Mouse (Mus musculus) left cerebral cortex, adult 2 months (tissue): ENCODE data around the gene Nup107. TPM values are rescaled to one million over a fixed set of nuclear protein-coding genes. Genes with fewer than 3 reads are reported as not detected.

ENCODE experiments used
- DNase-seq, 2 experiments: peaks; one replicate each; pipeline ENCODE4 v3.0.0; 2021 to 2022; ENCODE audit warnings: low spot score in 2 of 2, mixed read lengths in 1 of 2; ENCODE audit errors: extremely low spot score in 1 of 2
- H3K27ac ChIP-seq: fragments of 200-600 bp; 2 replicates; pipeline ENCODE4 v1.8.1; 2022
- H3K4me3 ChIP-seq: fragments of 200-600 bp; 2 replicates; pipeline ENCODE4 v1.8.1; 2022
- CTCF ChIP-seq: fragments of 200-600 bp; IDR thresholded peaks from 2 replicates; pipeline ENCODE4 v1.8.1; 2022; ENCODE audit warnings: antibody characterized with exemption, mild to moderate bottlenecking, moderate library complexity
- intact Hi-C: fragments of 180-260 bp; cut with DNase I; formaldehyde crosslinking; loops from one replicate; pipeline ENCODE4 v1.15.1; 2025
- total RNA-seq, 2 experiments: library from RNA; stranded (reverse); gene quantifications; 2 replicates each; pipeline ENCODE4 v1.2.3; 2021

Nup107 gene
- total RNA-seq, 2 experiments from 2014 or later, result 13.4 to 15.9 TPM

DNA sequence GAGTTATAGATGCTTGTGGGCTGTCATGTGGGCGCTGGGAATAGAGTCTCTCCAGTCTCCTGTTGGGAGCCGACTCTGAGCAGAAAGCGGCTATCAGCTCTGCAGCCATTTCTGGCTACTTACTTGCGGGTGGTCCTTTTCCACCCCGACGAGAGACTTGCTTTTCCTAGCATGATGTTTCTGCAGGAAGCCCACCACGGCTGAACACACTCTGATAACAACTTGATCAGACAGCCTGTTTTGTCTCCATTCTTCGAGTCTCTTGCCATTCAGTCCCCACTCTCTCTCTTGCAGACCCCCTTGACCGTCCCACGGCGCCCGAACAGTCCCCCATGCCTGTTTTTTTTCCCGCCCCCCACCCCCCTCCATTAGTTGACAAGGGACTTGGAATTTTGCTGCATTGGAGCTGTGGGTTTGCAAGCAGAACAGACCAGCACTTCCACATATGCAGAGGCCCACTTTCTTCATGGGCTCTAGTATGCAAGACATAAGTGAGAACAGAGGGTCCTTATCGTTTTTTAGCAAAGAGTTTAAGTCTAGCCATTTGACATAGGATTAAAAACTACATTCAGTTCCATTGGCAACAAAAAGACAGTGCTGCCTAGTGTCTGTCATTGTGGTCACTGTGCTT, 59.4 kb downstream of the Nup107 start:
- no peak for TF ChIP-seq CTCF
- DNase-seq, result no peak
- H3K4me3 ChIP-seq, result no peak overlapping the region
- no peak overlapping the region for H3K27ac ChIP-seq
- intact Hi-C loops, result no loop called here

DNA sequence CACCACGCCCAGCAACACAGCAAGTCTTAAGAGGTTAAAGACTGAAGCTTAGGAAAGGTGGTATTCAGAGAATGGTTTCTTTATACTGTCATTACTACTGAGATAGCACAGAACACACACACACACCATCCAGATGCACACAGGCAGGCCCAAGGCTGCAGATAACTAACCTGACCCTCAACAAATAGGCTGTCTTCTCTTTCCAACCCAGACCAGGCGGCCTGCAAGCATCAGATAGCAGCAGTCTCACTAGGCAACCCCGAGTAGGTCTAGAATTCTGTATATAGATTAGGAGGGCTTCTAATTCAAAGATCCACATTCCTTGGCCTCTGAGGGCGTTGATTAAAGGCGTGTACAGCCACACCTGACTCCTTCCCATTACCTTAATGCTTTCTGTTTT, 60.3 kb downstream of the Nup107 start:
- intact Hi-C loops, result no loop called here
- Histone ChIP-seq H3K27ac (no peak overlapping the region), H3K4me3 (no peak overlapping the region)
- TF ChIP-seq CTCF, result no peak
- DNase-seq, result no peak

DNA sequence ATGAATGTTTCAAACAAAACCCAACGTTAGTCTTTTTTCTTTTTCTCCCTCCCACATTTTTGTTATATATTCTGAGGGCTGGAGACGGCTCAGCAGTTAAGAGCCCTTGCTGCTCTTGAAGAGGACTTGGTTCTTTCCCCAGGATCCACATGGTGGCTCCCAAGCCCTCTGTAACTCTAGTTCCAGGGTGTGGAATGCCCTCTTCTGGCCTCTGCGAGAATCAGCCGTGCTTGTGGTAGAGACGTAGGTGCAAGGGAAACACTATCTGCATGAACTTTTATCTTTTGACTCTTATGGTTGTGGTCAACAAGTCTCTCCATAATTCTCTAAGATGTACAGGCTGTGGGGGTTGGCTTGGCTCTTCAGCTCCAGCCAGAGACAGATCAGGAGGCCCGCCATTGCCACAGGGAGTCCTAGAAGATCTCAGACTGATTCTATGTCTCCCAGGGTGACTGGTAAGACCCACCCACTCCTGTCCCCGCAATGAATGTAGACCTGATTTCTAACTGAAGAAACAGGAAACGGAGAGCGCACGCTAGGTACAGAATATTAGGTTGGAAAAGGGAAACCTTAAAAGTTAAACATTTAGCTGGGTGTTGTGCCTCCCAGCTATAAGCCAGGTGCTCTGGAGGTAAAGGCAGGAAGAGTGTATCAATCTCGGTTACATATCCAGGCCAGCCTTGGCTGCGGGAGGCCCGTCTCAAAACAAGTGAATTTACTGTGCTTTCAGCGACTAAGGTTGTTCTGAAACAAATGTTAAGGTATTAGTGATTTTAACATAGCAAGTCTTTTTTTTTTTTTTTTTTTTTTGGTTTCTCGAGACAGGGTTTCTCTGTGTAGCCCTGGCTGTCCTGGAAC, 61.0 kb downstream of the Nup107 start:
- DNase-seq, result peak in 1 of 2 experiments; percentile 35
- intact Hi-C loops, result no loop called here
- TF ChIP-seq CTCF, result peak; percentile 60
- Histone ChIP-seq H3K4me3 (no peak overlapping the region), H3K27ac (no peak overlapping the region)

DNA sequence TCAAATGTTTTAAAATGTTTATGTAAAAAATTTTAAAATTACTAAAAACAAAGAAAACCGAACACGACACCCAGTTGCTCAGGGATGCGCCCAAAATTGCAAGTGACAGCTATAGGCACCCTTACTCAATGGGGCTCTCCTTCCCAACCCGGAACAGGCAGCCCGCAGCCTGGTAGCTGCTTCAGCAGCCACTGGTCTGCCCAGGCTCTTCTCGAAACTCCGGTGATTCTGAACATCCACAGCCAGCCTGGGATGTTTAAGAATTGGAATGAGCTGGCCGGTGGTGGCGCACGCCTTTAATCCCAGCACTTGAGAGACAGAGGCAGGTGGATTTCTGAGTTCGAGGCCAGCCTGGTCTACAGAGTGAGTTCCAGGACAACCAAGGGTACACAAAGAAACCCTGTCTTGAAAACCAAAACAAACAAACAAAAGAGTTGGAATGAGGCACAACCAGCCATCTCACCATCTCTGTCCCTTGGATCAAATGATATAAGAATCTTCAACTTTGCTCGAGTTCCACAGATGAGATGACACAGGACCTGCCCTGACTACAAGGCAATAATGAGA, 61.8 kb downstream of the Nup107 start:
- no peak overlapping the region for H3K27ac ChIP-seq
- no peak for TF ChIP-seq CTCF
- no peak overlapping the region for H3K4me3 ChIP-seq
- DNase-seq, result no peak
- intact Hi-C loops, result no loop called here

DNA sequence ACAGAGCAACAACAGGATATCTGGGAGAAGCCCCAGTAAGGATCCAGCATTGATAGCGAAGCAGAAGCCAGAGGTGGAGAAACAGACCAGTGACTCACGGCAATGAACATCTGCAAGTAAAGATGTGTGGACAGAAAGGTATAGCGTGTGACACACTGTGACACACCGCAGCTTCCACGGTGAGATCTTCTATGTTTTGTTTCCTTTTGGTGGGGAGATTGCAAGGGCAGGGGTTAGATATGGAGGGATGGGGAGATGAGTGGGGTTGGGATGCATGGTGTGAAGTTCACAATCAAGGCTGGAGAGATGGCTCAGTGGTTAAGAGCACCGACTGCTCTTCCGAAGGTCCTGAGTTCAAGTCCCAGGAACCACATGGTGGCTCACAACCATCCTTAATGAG, 62.4 kb downstream of the Nup107 start:
- no peak for TF ChIP-seq CTCF
- Histone ChIP-seq H3K4me3 (no peak overlapping the region), H3K27ac (no peak overlapping the region)
- intact Hi-C loops, result no loop called here
- DNase-seq, result no peak

DNA sequence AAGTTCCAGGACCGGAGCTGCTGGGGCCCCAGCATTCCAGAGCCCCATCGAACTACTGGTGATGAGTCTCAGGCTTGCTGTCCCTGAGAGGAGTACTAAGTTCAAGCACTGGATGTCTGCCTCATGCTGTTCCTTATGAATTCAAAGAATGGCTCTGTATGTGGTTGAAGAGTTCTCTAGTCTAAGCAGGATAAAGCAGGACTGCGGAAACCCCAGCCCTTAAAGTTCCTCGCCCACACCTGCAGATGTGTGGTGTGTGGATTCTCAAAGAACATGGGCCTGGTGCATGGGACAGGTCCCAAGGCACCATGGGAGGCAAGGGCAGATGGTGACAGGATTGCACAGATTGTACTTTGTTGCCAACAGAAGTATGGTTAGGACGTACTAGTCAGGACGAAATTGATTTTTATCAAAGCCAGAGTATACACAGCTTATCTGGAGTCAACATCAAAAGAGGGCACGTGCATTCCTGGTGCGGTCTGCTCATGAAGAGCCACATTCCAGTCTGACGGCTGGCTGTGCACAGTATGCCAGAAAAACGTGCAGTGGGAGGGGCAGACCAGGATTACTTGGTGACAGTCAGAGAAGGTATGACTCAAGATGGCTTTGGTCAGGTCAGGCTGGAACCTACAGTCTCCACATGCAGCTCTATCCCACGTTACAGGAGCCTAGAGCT, 63.2 kb downstream of the Nup107 start:
- DNase-seq, result no peak
- H3K4me3 ChIP-seq, result no peak overlapping the region
- no peak for TF ChIP-seq CTCF
- intact Hi-C loops, result no loop called here
- no peak overlapping the region for H3K27ac ChIP-seq

DNA sequence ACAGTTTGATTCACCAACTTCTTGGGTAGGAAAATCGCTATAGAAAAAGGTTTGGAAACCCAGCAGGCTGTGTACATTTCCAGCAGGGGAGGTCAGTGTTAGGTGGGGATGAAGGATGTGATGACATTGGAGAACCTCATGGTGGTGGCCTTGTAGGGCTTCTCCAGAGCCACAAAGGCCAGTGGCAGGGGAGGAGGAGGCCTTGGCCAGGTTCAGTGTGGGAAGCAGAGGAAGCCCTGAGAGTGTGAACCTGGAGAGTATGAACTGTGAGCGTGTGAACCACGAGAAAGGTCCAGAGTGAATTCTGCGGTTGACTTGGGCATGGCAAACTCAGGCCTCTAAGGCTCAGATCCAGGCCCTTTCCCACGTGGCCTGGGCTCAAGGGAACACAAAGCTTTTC, 63.9 kb downstream of the Nup107 start:
- no peak for DNase-seq
- no peak for TF ChIP-seq CTCF

DNA sequence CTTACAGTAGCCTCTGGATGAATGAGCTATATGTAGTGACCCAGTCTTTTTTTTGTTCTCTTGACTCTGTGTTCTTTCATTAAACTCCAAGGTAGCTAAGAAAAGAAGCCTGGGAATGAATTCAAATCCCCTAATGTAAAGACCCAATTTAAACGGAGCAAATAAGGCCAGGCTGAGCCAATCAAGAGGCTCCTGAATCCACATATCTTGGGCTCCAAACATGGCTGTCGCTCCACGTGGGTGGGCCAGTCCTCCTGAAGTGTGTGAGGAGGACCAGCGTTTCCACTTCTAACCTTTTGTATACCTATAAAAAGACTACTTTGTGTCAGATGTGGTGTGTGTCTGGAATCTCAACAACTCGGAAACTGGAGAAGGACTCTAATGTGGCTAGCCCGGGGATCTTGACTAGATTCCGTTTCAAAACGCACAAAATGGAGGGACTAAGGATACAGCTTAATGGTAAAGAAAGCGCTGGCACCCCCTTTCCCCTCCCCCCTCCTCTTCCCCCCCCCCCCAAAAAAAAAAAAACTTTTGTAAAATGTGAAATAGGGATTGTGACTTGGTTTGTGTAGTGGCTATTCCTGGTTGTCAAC, 64.9 kb downstream of the Nup107 start:
- Histone ChIP-seq H3K4me3 (no peak overlapping the region), H3K27ac (no peak overlapping the region)
- no peak for DNase-seq
- intact Hi-C loops, result no loop called here
- no peak for TF ChIP-seq CTCF

More for the DNA sequence above, 63.9 kb downstream of the Nup107 start:
- intact Hi-C loops, result no loop called here
- H3K4me3 ChIP-seq, result no peak overlapping the region
- no peak overlapping the region for H3K27ac ChIP-seq

DNA sequence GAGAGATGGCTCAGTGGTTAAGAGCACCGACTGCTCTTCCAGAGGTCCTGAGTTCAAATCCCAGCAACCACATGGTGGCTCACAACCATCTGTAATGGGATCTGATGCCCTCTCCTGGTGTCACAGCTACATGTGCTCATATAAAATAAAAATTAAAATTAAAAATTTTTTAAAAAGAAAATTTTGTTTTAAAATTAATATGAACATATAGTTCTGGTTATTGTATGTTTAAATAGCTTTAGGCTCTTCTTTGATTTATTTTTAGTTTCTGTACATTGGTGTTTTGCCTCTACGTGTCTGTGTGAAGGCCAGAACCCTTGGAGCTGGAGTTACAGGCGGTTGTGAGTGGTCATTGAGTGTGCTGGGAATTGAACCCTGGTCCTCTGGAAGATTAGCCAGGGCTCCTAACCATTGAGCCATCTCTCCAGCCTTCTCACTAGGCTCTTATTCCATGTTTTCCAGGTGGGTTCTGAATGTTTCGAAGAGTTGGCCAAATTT, 65.6 kb downstream of the Nup107 start:
- Histone ChIP-seq H3K27ac (no peak overlapping the region), H3K4me3 (no peak overlapping the region)
- no peak for DNase-seq
- TF ChIP-seq CTCF, result peak; percentile 0; the same call in 1 of the 2 replicates
- intact Hi-C loops, result no loop called here

DNA sequence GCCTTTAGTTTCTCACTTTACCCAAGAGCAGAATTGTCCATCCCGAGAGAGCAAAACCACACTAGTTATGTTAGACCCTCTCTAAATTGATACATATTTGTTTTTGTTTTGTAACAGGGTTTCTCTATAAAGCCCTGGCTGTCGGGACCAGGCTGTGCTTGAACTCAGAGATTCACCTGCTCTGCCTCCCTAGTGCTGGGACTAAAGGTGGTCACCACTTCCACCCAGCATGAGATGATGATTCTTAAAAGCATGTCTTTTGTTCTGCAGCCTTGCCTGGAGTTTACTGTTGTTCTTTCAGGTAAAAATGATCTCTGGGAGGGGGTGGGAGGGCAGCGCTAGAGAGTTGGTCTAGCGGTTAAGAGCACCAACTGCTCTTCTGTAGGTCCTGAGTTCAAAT, 66.2 kb downstream of the Nup107 start:
- no peak for DNase-seq
- intact Hi-C loops, result no loop called here
- H3K27ac ChIP-seq, result no peak overlapping the region
- no peak for TF ChIP-seq CTCF
- no peak overlapping the region for H3K4me3 ChIP-seq

DNA sequence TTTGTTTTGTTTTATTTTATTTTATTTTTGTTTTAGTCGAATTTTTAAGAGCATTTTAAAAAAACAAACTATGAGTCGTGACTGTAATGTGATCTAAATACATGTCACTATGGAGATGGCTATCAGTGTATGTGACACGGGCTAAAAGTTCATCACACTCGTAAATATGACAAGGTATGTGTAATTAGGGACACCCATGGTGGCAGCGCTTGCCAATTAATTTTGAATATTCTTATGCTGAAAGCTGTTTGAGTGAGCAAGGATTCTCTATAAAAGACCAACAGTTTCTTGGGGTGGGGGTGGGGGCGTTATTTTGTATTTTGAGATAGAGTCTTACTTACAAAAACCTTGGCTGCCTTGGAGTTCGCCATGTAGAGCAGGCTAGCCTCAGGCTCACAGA, 66.8 kb downstream of the Nup107 start:
- Histone ChIP-seq H3K4me3 (no peak overlapping the region), H3K27ac (no peak overlapping the region)
- DNase-seq, result no peak
- TF ChIP-seq CTCF, result no peak
- intact Hi-C loops, result no loop called here
